Mouse (Mus musculus): ENCODE results near the gene Rrp1. TPM values are rescaled to one million over a fixed set of nuclear protein-coding genes. Genes with fewer than 3 reads are reported as not detected.

Gene Rrp1
- polyA plus RNA-seq, 1 experiment = 342 TPM

DNA sequence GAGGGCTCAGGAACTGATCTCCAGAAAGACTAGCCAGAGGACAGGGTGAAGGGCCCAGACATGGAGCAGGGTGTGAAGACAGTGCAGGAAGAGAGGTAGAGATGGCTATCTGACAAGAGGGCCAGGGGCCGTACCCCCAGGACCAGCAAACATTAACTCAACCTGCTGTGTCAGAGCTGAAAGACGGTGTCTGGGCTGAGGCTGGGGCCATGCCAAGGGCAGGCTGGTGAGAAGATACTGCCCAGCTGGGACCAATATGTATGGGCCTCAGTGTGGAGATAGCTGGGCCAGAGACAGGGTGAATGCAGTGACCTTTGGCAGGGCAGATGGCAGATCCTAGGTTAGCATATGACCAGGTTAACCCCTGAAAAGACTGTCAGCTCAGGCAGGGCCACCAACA lies 11.7 kb downstream of the Rrp1 start:
- TF ChIP-seq GATA1 (IDR thresholded peaks at IDR 0.05; ENCODE audit: low read length) = no peak

DNA sequence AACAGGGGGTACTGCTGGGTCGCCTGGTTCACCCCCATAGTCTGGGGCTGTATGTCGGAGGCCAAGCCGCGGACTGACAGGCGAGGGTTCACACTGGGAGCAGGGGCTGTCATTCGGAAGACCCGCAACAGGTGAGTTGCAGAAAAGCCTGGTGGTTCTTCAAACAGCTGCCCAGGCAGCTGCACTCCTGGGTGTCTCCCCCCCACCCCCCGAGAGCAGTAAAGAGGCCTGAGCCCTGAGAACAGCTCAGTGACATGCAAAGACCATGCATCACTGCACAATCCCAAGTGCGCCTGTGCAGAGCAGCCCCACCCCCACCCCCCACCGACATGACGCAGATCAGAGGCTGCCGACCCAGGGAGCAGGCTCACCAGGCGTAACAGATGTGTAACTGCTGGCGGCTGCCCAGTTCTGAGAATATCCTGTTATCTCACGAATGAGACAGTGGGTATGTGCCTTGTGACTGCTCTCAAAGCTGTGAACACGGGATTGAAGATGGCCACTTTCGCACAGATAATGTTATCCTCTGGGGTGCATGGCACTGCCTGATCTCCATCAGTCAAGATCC lies 13.7 kb downstream of the Rrp1 start:
- TF ChIP-seq GATA1 (IDR thresholded peaks at IDR 0.05; ENCODE audit: low read length) = peak; percentile 96

DNA sequence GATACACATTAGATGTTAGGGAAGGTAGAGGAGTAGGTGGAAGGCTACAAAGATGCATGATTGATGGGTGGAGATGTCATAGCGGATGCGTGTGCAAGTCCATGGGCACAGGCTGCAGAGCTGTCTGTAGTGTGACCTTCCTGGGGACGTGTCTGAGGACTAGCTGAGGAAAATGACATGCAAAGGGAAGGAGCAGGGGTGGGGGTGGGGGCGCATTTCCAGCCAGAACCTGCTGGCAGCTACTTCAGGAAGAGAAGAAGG lies 16.3 kb downstream of the Rrp1 start:
- no peak for TF ChIP-seq GATA1 (IDR thresholded peaks at IDR 0.05; ENCODE audit: low read length)

DNA sequence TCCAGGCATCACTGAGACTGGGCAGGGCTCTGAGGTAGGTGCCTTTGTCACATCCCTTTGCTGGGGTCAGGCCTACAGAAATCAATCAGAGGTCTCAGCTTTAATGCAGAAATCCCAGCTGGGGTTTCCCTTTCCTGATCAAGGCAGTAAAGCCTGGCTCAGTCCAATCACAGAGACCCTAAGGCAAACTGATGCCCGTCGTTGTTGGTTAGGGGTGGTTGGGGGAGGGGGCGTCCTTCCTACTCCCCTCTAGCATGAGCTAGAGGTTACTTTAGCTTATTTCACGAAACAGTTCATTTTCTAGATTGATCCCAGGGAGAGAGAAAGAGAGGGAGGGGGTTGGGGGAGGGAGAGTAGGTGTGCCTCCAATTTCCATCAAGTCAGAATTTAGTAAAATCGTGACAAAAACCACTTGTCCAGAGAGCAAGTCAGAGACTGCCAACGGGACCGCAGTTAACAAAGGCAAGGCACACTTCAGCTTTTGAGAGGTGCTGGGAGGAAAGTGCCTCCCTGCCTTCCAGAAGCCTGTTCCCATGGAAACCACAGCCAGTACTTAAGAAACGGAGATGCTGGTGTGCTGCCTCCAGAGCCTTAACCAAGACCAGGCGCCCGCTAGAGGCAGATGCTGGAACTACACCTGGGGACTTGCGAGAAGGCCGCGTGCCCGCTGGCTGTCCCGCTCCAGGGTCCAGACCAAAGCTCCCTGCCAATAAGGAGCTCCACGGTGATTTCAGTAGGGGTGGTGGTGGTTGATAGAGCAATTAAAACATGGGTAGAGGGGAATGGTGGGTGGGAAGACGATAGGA lies 16.8 kb downstream of the Rrp1 start:
- TF ChIP-seq GATA1 (IDR thresholded peaks at IDR 0.05; ENCODE audit: low read length) = no peak

DNA sequence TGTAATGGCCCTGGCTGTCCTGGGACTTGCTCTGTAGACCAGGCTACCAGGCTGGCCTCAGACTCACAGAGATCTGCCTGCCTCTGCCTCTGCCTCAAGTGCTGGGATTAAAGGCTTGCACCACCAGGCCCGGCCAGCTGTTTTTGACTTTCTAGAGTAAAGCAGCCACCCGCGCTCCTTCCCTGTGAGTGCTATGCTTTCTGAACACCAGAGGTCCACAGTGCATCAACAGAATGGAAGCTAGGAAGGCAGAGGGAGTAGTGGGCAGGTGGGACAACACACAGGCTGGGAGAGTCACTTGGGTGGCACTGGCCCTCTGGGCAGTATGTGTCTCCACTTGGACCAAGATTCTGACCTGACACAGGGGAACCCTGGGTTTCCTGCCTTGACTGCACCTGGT lies 17.5 kb downstream of the Rrp1 start:
- no peak for TF ChIP-seq GATA1 (IDR thresholded peaks at IDR 0.05; ENCODE audit: low read length)

GRCm38 (mm10) chr10:78392072-78392471 lies 20.8 kb downstream of the Rrp1 start:
- no peak for TF ChIP-seq GATA1 (IDR thresholded peaks at IDR 0.05; ENCODE audit: low read length)

DNA sequence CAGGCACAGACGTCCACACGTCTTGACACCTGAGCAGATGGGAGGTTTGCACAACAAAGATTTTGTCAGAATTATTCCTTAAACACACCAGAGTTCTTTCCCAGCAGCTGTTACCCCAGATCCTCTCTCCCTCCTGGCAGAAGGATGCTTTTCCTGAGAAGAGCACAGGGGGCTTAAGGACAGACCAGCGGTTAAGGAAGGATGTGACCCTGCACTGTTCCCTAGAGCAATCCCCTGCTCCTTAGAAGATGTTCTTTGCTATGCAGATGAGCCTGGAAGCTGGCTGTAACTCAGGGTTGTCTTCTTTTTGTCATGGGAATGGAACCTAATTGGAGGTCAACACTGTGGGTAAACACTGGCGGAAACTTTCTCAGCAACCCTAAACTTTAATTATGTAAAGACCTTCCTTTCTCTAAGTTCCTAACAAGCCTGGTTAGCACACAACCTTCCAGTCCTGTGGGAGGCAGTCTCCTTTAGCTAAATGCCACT lies 21.8 kb downstream of the Rrp1 start:
- TF ChIP-seq GATA1 (IDR thresholded peaks at IDR 0.05; ENCODE audit: low read length) = no peak

DNA sequence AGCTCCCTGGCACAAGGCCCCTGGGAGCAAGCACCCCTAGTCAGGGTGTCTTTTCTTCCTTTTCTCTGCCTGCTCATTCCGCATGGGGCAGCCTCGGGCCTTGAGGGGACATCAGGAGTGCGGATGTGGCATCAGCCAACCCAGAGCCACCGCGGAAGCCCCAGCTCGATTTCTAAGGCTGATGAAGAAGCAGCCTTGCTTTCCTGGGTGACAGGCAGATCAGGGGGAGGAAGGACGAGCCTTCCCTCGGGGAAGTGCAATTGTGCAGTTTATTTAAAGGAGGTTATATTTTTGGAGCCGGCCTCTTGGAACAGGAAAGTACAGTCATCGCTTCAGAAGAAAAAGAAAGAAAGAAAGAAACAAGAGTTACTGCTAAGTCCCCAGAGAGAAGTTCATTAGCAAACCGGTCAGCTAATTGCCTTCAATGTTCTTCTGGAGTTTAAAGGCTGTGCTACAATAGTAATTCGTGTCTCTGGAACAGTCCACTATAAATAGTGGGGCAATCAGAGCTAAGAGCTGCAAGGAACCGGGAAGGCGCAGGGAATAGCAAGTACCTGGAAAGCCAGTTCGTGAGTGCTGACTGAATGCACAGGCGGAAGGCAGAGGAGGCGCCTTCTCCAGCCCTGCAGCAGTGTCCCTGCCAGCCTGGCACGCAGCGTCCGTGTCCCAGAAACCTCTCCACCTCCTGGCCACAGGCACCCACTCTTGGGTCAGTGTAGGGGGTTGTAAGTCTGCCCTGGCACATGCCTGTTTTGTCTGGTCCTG lies 24.4 kb downstream of the Rrp1 start:
- TF ChIP-seq GATA1 (IDR thresholded peaks at IDR 0.05; ENCODE audit: low read length) = no peak

GRCm38 (mm10) chr10:78385520-78385919 lies 27.3 kb downstream of the Rrp1 start:
- TF ChIP-seq GATA1 (IDR thresholded peaks at IDR 0.05; ENCODE audit: low read length) = no peak

DNA sequence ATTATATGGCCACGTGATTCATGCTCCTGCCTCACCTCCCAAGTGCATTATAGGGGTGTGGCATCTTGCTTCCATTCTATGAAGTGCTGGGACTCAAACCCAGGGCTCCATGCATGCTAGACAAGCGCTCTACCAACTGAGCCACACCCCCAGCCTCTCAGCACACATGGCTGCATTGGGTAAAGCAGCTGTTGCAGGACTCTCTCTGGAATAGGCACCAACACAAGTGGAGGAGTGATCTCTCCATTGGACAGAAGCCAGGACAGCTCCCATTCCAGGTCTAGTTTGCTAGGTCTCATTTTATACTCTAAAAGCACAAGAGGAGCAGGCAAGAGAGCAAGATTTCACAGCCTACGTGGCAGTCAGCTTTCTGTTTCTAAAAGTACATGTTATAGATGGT lies 29.3 kb downstream of the Rrp1 start:
- no peak for TF ChIP-seq GATA1 (IDR thresholded peaks at IDR 0.05; ENCODE audit: low read length)

DNA sequence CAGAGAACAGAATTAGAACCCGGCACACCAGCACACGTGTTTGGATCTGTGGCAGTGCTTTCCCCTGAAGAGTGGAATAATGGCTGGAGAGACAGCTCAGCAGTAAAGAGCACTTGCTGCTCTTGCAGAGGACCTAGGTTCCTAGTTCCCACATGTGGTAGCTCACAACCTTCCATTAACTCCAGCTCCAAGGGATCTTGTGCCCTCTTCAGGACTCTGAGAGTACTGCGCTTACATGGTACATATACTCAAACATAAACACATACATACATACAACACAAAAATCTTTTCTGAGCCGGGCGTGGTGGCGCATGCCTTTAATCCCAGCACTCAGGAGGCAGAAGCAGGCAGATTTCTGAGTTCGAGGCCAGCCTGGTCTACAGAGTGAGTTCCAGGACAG lies 34.3 kb downstream of the Rrp1 start:
- TF ChIP-seq GATA1 (IDR thresholded peaks at IDR 0.05; ENCODE audit: low read length) = no peak

DNA sequence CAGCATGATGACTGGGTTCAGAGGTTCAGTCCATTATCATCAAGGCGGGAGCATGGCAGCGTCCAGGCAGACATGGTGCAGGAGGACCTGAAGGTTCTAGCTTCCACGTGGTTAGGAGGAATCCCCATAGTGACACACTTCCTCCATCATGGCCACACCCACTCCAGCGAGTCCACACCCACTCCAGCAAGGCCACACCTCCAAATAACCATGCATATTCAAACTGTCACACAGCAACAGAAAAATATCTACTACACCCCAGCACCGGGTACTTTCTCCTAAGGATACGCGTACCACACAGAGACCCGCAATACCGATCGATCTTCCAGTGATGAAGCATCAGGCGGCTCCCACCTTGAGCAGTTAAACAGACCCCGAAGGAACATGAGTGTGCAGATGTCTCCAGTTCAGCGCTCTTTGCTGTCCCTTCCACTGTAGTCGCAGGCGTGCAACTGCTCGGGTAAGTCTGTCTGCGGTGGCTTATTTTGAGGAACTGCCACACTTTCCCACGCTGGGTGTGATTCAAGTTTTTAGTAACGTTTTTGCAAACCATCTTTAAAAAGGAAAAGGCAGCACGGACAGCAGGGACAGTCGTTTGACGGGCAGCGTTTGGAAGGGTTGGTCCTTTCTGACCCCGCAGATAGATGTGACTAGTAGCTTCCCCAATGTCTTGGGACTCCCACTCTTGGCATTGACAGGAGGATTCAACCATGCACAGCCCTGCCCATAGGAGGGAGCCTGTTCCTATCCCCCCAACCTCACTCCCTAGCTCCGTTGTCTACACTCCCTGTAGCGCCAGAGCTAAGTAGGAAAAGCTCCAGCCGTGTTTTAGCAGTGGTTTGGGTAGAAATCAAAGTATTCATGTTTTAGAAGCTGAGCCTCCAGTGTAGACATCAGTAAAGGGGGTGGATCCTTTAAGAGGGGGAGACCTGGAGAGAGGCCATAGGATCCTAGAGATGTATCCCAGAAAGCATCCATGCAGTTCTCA lies 39.9 kb downstream of the Rrp1 start:
- no peak for TF ChIP-seq GATA1 (IDR thresholded peaks at IDR 0.05; ENCODE audit: low read length)

DNA sequence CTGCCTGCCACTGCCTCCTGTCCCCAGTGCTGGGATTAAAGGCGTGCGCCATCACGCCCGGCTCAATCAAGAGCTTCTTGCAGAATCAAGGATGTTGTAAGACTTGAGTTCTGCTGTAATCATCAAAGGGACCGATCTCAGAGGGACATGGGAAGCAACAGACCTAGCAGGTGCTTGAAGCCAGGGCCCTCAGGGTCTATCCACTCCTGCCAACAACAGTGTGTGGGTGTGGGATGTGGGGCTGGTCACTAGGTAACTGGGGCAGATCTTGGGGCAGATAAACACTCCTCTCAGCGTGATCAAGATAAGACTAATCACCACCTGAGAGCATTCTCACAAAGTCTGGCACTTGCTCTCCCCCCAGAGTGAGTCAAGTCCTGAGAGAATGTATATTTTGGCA lies 41.1 kb downstream of the Rrp1 start:
- no peak for TF ChIP-seq GATA1 (IDR thresholded peaks at IDR 0.05; ENCODE audit: low read length)

DNA sequence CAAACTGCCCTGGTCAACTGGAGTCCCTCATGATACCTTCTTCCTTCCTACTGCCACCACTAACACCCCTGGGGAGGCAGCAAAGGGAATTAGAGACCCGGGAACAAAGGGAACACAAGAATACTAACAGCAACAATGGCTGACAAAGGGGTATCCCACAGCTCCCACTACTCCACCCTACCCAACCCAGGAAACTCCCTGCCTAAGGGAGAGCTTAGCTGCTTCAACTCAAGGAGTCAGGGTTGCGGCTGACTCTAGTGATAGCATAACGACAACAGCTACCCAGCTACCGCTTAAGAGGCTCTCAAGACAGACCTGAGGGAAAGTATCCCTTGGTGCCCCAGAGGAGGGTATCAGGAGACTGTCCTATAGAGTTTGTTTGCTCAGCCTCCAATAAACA lies 45.3 kb downstream of the Rrp1 start:
- TF ChIP-seq GATA1 (IDR thresholded peaks at IDR 0.05; ENCODE audit: low read length) = no peak

GRCm38 (mm10) chr10:78366851-78367312 lies 46.0 kb downstream of the Rrp1 start:
- TF ChIP-seq GATA1 (IDR thresholded peaks at IDR 0.05; ENCODE audit: low read length) = peak; percentile 97
